ENCODE assay signal across 8 mouse cellular contexts in the genomic region with DNA sequence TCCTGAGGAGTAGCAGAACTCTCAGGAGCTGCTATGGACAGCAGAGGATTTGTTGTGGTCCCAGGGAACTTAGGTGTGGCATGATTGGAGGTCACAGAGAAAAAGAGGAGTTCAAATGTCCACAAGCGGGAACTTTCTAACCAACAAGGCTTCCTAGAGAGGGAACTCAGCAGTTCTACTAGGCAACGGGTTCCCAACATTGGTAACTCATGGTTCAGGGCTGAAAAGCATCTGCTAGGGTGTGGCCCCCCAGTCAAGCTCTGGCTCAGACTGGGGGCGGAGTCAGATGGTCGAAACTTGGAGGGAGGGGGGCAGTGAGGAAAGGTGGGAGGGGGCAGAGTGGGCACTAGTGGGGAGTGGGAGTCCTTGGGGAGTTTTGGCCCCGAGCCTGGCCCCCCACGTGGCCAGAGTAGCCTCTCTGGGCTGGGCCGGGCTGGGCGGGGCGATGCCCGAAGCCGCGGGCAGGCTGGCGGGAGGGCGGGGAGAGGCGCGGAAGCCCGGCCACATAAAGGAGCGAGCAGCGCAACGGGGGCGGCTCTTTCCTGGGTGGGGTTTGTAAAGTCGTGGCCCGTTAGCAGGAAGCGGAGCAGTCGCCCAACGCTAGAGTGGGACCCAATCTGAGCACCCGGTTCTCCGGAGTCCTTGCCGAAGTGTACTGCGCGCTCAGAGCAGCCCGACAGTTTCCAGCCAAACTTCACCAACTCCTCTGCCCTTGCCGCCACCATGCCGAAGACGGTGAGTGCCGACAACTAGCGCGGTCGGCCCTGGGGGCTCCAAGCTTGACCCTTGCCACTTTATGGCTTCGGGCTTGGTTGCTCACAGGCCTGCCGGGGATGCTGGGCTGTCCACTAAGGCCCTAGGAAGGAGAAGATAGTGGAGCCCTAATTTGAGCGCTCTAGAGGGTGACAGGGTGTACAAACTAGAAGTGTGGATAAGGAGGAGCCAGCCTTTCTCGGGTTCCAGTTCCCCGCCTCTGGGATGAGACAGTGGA. TPM values are rescaled to one million over a fixed set of nuclear protein-coding genes. Genes with fewer than 3 reads are reported as not detected.
DNase-seq lines count a peak whose midpoint lies in the region; ATAC-seq and TF ChIP-seq lines count a peak whose summit lies in the region.

A gene (plus strand): TSS at position 534 of the 991 bp plus-strand sequence.

- ATAC-seq in embryonic facial prominence, embryonic 12.5 days (ENCODE audit: insufficient number of reproducible peaks, insufficient read depth, low FRiP score, low TSS enrichment): peak; percentile 74
- ATAC-seq in limb, embryonic 14.5 days (ENCODE audit: low FRiP score, low read depth): peak; percentile 82
- peak; percentile 74 for ATAC-seq in midbrain, embryonic 15.5 days (replicated peaks)

- H3K4me2 ChIP-seq in embryonic facial prominence, embryonic 12.5 days (replicated peaks): peak within 1 kb of the TSS; percentile 54
- peak within 1 kb of the TSS; percentile 53 for H3K4me2 ChIP-seq in limb, embryonic 14.5 days (replicated peaks; ENCODE audit: low read depth, low read length, severe bottlenecking)
- H3K4me2 ChIP-seq in midbrain, embryonic 15.5 days: peak within 1 kb of the TSS; percentile 78

- TF ChIP-seq CTCF in spleen, adult 2 months (IDR thresholded peaks at IDR 0.05; ENCODE audit: extremely low read depth, insufficient read depth, insufficient read length, insufficient replicate concordance): no peak

- H3K36me3 ChIP-seq in embryonic facial prominence, embryonic 12.5 days: no peaks in the 10 kb centered on the region
- no peaks in the 10 kb centered on the region for H3K36me3 ChIP-seq in limb, embryonic 14.5 days (ENCODE audit: control insufficient read depth, insufficient read depth, low read length)
- no peaks in the 10 kb centered on the region for H3K36me3 ChIP-seq in midbrain, embryonic 15.5 days (replicated peaks)
- 0 out of 2 replicates have a peak, but pooled peaks cover 1% of the 10 kb centered on the region for H3K36me3 ChIP-seq in spleen, adult 2 months (ENCODE audit: control insufficient read depth, insufficient read depth, low read length)

- DNase-seq in 416B (ENCODE audit: low read depth): peak; percentile 79
- DNase-seq in adrenal gland, adult 8-10 months: peak; percentile 67
- peak; percentile 79 to 90 for DNase-seq in heart, adult 18-20 months
- peak; percentile 74 for DNase-seq in kidney, adult 18-20 months
- peak; percentile 60 for DNase-seq in limb, embryonic 14.5 days (ENCODE audit: low spot score)
- peak; percentile 64 to 79 for DNase-seq in spleen, adult 2 months (ENCODE audit: low read depth in 1 of 2, low spot score in 2 of 2)

- no peaks in the 10 kb centered on the region for H3K4me1 ChIP-seq in embryonic facial prominence, embryonic 12.5 days
- H3K4me1 ChIP-seq in limb, embryonic 14.5 days (ENCODE audit: control insufficient read depth, insufficient read depth, low read length): no peaks in the 10 kb centered on the region
- no peaks in the 10 kb centered on the region for H3K4me1 ChIP-seq in midbrain, embryonic 15.5 days
- peaks cover 2% of the 10 kb centered on the region; the same call in 1 of the 2 replicates for H3K4me1 ChIP-seq in spleen, adult 2 months (ENCODE audit: control insufficient read depth, insufficient read depth, insufficient read length)

- no peaks in the 10 kb centered on the region for H3K27me3 ChIP-seq in embryonic facial prominence, embryonic 12.5 days
- no peaks in the 10 kb centered on the region for H3K27me3 ChIP-seq in limb, embryonic 14.5 days (ENCODE audit: control insufficient read depth, insufficient read depth, low read length)
- no peaks in the 10 kb centered on the region for H3K27me3 ChIP-seq in midbrain, embryonic 15.5 days (replicated peaks)
- H3K27me3 ChIP-seq in spleen, adult 2 months (ENCODE audit: control insufficient read depth, insufficient read depth, low read length): no peaks in the 10 kb centered on the region

- peak within 1 kb of the TSS; percentile 47 for H3K9ac ChIP-seq in embryonic facial prominence, embryonic 12.5 days
- peak within 1 kb of the TSS; percentile 65 for H3K9ac ChIP-seq in limb, embryonic 14.5 days (ENCODE audit: low read depth, low read length, severe bottlenecking)
- H3K9ac ChIP-seq in midbrain, embryonic 15.5 days: peak within 1 kb of the TSS; percentile 22; the same call in 1 of the 2 replicates

- 0 out of 2 replicates have a peak, but pooled peaks have one; percentile 24 for TF ChIP-seq POLR2A in limb, embryonic 14.5 days (IDR thresholded peaks at IDR 0.05; ENCODE audit: borderline replicate concordance, extremely low read depth, insufficient read depth, insufficient read length)
- TF ChIP-seq POLR2A in spleen, adult 2 months (IDR thresholded peaks at IDR 0.05; ENCODE audit: low read depth, low read length): peak; percentile 71

- 0 out of 2 replicates have a peak within 1 kb of the TSS, but pooled peaks have one; percentile 41 for H3K27ac ChIP-seq in embryonic facial prominence, embryonic 12.5 days
- peak within 1 kb of the TSS; percentile 71 for H3K27ac ChIP-seq in limb, embryonic 14.5 days (replicated peaks; ENCODE audit: low read depth, low read length)
- no peak within 1 kb of the TSS for H3K27ac ChIP-seq in midbrain, embryonic 15.5 days
- peak within 1 kb of the TSS; percentile 97 for H3K27ac ChIP-seq in spleen, adult 2 months (ENCODE audit: insufficient read depth, low read length)

- peak within 1 kb of the TSS; percentile 50 for H3K4me3 ChIP-seq in embryonic facial prominence, embryonic 12.5 days
- H3K4me3 ChIP-seq in limb, embryonic 14.5 days (replicated peaks; ENCODE audit: low read length): peak within 1 kb of the TSS; percentile 49
- H3K4me3 ChIP-seq in midbrain, embryonic 15.5 days: peak within 1 kb of the TSS; percentile 43
- peak within 1 kb of the TSS; percentile 82 for H3K4me3 ChIP-seq in spleen, adult 2 months (ENCODE audit: extremely low read depth, insufficient read depth, insufficient read length)

- no peaks in the 10 kb centered on the region for H3K9me3 ChIP-seq in embryonic facial prominence, embryonic 12.5 days
- no peaks in the 10 kb centered on the region for H3K9me3 ChIP-seq in limb, embryonic 14.5 days (ENCODE audit: control insufficient read depth, low read length)
- no peaks in the 10 kb centered on the region for H3K9me3 ChIP-seq in midbrain, embryonic 15.5 days

- 24% methylated on average over 41 of the region's 44 CpGs for WGBS in embryonic facial prominence, embryonic 12.5 days
- 32% methylated on average over 33 of the region's 44 CpGs for WGBS in limb, embryonic 14.5 days
- 34% methylated on average over 42 of the region's 44 CpGs for whole genome bisulfite sequencing in midbrain, embryonic 15.5 days
- WGBS in spleen, adult 2 months: 20% methylated on average over 39 of the region's 44 CpGs

RNA-seq across cellular contexts. Expression of the gene that starts here (rescaled TPM):
- total RNA-seq in adrenal gland, adult 8-10 months (2022): 100 to 1,000 TPM; 131 to 164 (median 151) TPM
- polyA plus RNA-seq in embryonic facial prominence, embryonic 12.5 days (2016; fragmentation: Nextera tagmentation; extraction: Ambion mirVana): 73.5 and 77.4 TPM in 2 replicates
- total RNA-seq in heart, adult 18-20 months (2021): 100 to 1,000 TPM; 103 to 114 TPM
- 87.6 and 93.3 TPM in 2 replicates for polyA plus RNA-seq in limb, embryonic 14.5 days (2012; rRNA removed)
- polyA plus RNA-seq in limb, embryonic 14.5 days (2014; fragmentation: Nextera tagmentation; extraction: Ambion mirVana): 104 and 107 TPM in 2 replicates
- polyA plus RNA-seq in midbrain, embryonic 15.5 days (2015; fragmentation: Nextera tagmentation; extraction: Ambion mirVana): 31.3 and 34.9 TPM in 2 replicates
- polyA plus RNA-seq in spleen, adult 2 months (2012; rRNA removed): 147 and 159 TPM in 2 replicates
